Mouse (Mus musculus) cerebellum, adult 2 months (tissue): ENCODE results near the gene Il1r1.

Source experiments
- CTCF ChIP-seq: fragments of 200-500 bp; IDR thresholded peaks from 2 replicates; pipeline ENCODE4 v1.5.1; 2011; ENCODE audit warnings: low read depth, mild to moderate bottlenecking, control low read depth, low read length, moderate library complexity, borderline replicate concordance; ENCODE audit not compliant: insufficient read depth
- POLR2A ChIP-seq: fragments of 200-500 bp; IDR thresholded peaks from 2 replicates; pipeline ENCODE4 v1.6.1; 2011; ENCODE audit warnings: low read length, control low read depth, borderline replicate concordance; ENCODE audit not compliant: insufficient read depth

GRCm38 (mm10) chr1:40213337-40214159, 11.3 kb upstream of the Il1r1 start:
- TF ChIP-seq POLR2A (no peak), CTCF (no peak)
